ENCODE assay signal across 18 mouse cellular contexts in genomic region chr6:137101886-137102661, GRCm38 (mm10).
DNase-seq lines count a peak whose midpoint lies in the region; ATAC-seq and TF ChIP-seq lines count a peak whose summit lies in the region.
"Had no signal": no experiment of that assay in that cellular context is flagged by ENCODE, and none has a peak within 500 bp of the region (broad histone marks: within the 10 kb centered on the region; RNA-seq: fewer than 3 reads in every experiment).

No protein-coding gene starts in this region.

- no peak for TF ChIP-seq POLR2A in CH12.LX (IDR thresholded peaks at IDR 0.05; ENCODE audit: low read depth, low read length)

- no peak for ATAC-seq in forebrain, embryonic 14.5 days
- no peak for ATAC-seq in forebrain, embryonic 11.5 days (replicated peaks; ENCODE audit: low FRiP score)
- peak; percentile 43; the same call in 1 of the 2 replicates for ATAC-seq in intestine, embryonic 16.5 days

- no peaks in the 10 kb centered on the region for H3K4me1 ChIP-seq in forebrain, embryonic 14.5 days (ENCODE audit: control insufficient read depth, insufficient read depth, low read length)
- no peaks in the 10 kb centered on the region for H3K4me1 ChIP-seq in forebrain, embryonic 11.5 days (replicated peaks; ENCODE audit: control insufficient read depth, insufficient read depth, low read length)
- H3K4me1 ChIP-seq in CH12.LX (ENCODE audit: control insufficient read depth in 1 of 2, insufficient read depth in 2 of 2), result peaks cover 0 to 3% of the 10 kb centered on the region in 2 experiments; a peak in 2 of 4 replicates
- peaks cover 18% of the 10 kb centered on the region for H3K4me1 ChIP-seq in intestine, embryonic 16.5 days (ENCODE audit: control insufficient read depth, insufficient read depth, low read length)
- H3K4me1 ChIP-seq: hindbrain, embryonic 13.5 days; liver, embryonic 15.5 days had no signal

- no peak for TF ChIP-seq CTCF in CH12.LX (conservative IDR thresholded peaks at IDR 0.05 in 1 of 2, IDR thresholded peaks at IDR 0.05 in 1 of 2; ENCODE audit: low read depth in 2 of 2, low read length in 2 of 2)

- TF ChIP-seq RAD21 in CH12.LX (IDR thresholded peaks at IDR 0.05; ENCODE audit: low read depth, low read length), result no peak

- H3K4me3 ChIP-seq in forebrain, embryonic 14.5 days (ENCODE audit: low read depth, low read length), result no peak overlapping the region
- H3K4me3 ChIP-seq in forebrain, embryonic 11.5 days (ENCODE audit: low read depth, low read length), result no peak overlapping the region
- no peak overlapping the region for H3K4me3 ChIP-seq in CH12.LX (replicated peaks in 1 of 3; ENCODE audit: low read depth in 2 of 3, low read length in 2 of 3, poor library complexity in 1 of 3)
- no peak overlapping the region for H3K4me3 ChIP-seq in intestine, embryonic 16.5 days (ENCODE audit: low read length)
- H3K4me3 ChIP-seq: hindbrain, embryonic 13.5 days; limb, embryonic 12.5 days; liver, embryonic 15.5 days had no signal

- in situ Hi-C loops in CH12.LX (cut with MboI; ENCODE audit: low pct_ligation_motif_present, low pct_unique_long_range_greater_than_20kb, low sequenced_read_pairs), result no loop called here

- DNase-seq in forebrain, embryonic 14.5 days (ENCODE audit: low spot score), result peak; percentile 43
- no peak for DNase-seq in forebrain, embryonic 11.5 days (ENCODE audit: low spot score)
- DNase-seq in layer of hippocampus, postnatal 10 days (ENCODE audit: low spot score in 2 of 2), result peak; percentile 27 to 36
- no peak for DNase-seq in layer of hippocampus, adult 9-11 months
- no peak for DNase-seq in CH12.LX (ENCODE audit: extremely low read depth)
- no peak for DNase-seq in urinary bladder, postnatal 4 days (ENCODE audit: low spot score in 2 of 2)
- DNase-seq in right cerebral cortex, adult 2 months (ENCODE audit: low spot score in 2 of 2), result no peak
- DNase-seq: adrenal gland, adult 8-10 months; cerebellum, adult 2 months; gastrocnemius, postnatal 25 days; heart, postnatal 10 days; kidney, adult 9 months; kidney, postnatal 4 days; midbrain, embryonic 14.5 days had no signal

- no peak overlapping the region for H3K9ac ChIP-seq in forebrain, embryonic 14.5 days (ENCODE audit: low read length)
- H3K9ac ChIP-seq in forebrain, embryonic 11.5 days (ENCODE audit: low read length), result no peak overlapping the region
- H3K9ac ChIP-seq in CH12.LX (ENCODE audit: insufficient read depth, low read depth), result no peak overlapping the region
- H3K9ac ChIP-seq in intestine, embryonic 16.5 days (ENCODE audit: low read depth, low read length), result no peak overlapping the region
- H3K9ac ChIP-seq: hindbrain, embryonic 13.5 days; limb, embryonic 12.5 days; liver, embryonic 15.5 days had no signal

- H3K79me2 ChIP-seq in CH12.LX (replicated peaks; ENCODE audit: control insufficient read depth, extremely low read depth, insufficient read depth, poor library complexity, severe bottlenecking), result no peaks in the 10 kb centered on the region

- H3K27me3 ChIP-seq in forebrain, embryonic 14.5 days (replicated peaks; ENCODE audit: control insufficient read depth, insufficient read depth, low read length), result no peaks in the 10 kb centered on the region
- no peaks in the 10 kb centered on the region for H3K27me3 ChIP-seq in forebrain, embryonic 11.5 days (ENCODE audit: control insufficient read depth, insufficient read depth, low read length)
- H3K27me3 ChIP-seq in CH12.LX (replicated peaks), result no peaks in the 10 kb centered on the region
- H3K27me3 ChIP-seq in intestine, embryonic 16.5 days (replicated peaks; ENCODE audit: control insufficient read depth, insufficient read depth, low read length), result no peaks in the 10 kb centered on the region
- H3K27me3 ChIP-seq: hindbrain, embryonic 13.5 days; limb, embryonic 12.5 days; liver, embryonic 15.5 days had no signal

- H3K27ac ChIP-seq in forebrain, embryonic 14.5 days (ENCODE audit: low read depth, low read length), result no peak overlapping the region
- no peak overlapping the region for H3K27ac ChIP-seq in forebrain, embryonic 11.5 days (ENCODE audit: low read depth, low read length)
- H3K27ac ChIP-seq in CH12.LX (ENCODE audit: insufficient read depth, low read depth), result no peak overlapping the region
- H3K27ac ChIP-seq in intestine, embryonic 16.5 days (ENCODE audit: low read length), result peak overlapping the region; percentile 52
- H3K27ac ChIP-seq: hindbrain, embryonic 13.5 days; limb, embryonic 12.5 days; liver, embryonic 15.5 days had no signal

- dilution Hi-C loops in CH12.LX (cut with MboI; ENCODE audit: extremely low pct_ligation_motif_present, extremely low pct_unique_long_range_greater_than_20kb, low sequenced_read_pairs), result no loop called here

- no peak overlapping the region for H3K4me2 ChIP-seq in forebrain, embryonic 14.5 days (ENCODE audit: low read length)
- H3K4me2 ChIP-seq in forebrain, embryonic 11.5 days (ENCODE audit: low read depth, low read length, severe bottlenecking), result no peak overlapping the region
- peak overlapping the region; percentile 22; the same call in 1 of the 2 replicates for H3K4me2 ChIP-seq in CH12.LX (ENCODE audit: insufficient read depth, low read depth, poor library complexity, severe bottlenecking)
- no peak overlapping the region for H3K4me2 ChIP-seq in intestine, embryonic 16.5 days (ENCODE audit: low read depth, low read length)
- H3K4me2 ChIP-seq: hindbrain, embryonic 13.5 days; limb, embryonic 12.5 days; liver, embryonic 15.5 days had no signal

- no peak for TF ChIP-seq EP300 in CH12.LX (IDR thresholded peaks at IDR 0.05; ENCODE audit: low read length)

- no peaks in the 10 kb centered on the region for H3K9me3 ChIP-seq in forebrain, embryonic 14.5 days (replicated peaks; ENCODE audit: control insufficient read depth, low read length)
- H3K9me3 ChIP-seq in forebrain, embryonic 11.5 days (ENCODE audit: control insufficient read depth, low read length), result no peaks in the 10 kb centered on the region
- H3K9me3 ChIP-seq in CH12.LX (replicated peaks; ENCODE audit: low read length), result no peaks in the 10 kb centered on the region
- no peaks in the 10 kb centered on the region for H3K9me3 ChIP-seq in intestine, embryonic 16.5 days (ENCODE audit: control insufficient read depth, low read length)
- H3K9me3 ChIP-seq: hindbrain, embryonic 13.5 days; limb, embryonic 12.5 days; liver, embryonic 15.5 days had no signal

- H3K36me3 ChIP-seq in forebrain, embryonic 14.5 days (ENCODE audit: control insufficient read depth, insufficient read depth, low read length), result no peaks in the 10 kb centered on the region
- H3K36me3 ChIP-seq in forebrain, embryonic 11.5 days (ENCODE audit: control insufficient read depth, insufficient read depth, low read length), result no peaks in the 10 kb centered on the region
- H3K36me3 ChIP-seq in CH12.LX (replicated peaks in 1 of 2; ENCODE audit: control insufficient read depth in 1 of 2, insufficient read depth in 1 of 2, low read length in 1 of 2), result no peaks in the 10 kb centered on the region
- H3K36me3 ChIP-seq in intestine, embryonic 16.5 days (ENCODE audit: control insufficient read depth, insufficient read depth, low read length), result no peaks in the 10 kb centered on the region
- H3K36me3 ChIP-seq: hindbrain, embryonic 13.5 days; limb, embryonic 12.5 days; liver, embryonic 15.5 days had no signal

- 70% methylated on average over 7 of the region's 7 CpGs for WGBS in forebrain, embryonic 14.5 days
- 86% methylated on average over 7 of the region's 7 CpGs for WGBS in forebrain, embryonic 11.5 days
- 60% methylated on average over 7 of the region's 7 CpGs for WGBS in intestine, embryonic 16.5 days

TF ChIP-seq in CH12.LX, 34 proteins besides CTCF, POLR2A, EP300 and RAD21:
- no peak for TF ChIP-seq MYC (IDR thresholded peaks at IDR 0.05; ENCODE audit: low read depth, low read length)
- no peak for TF ChIP-seq ZMIZ1 (IDR thresholded peaks at IDR 0.05; ENCODE audit: low read depth, low read length)
- no peak for TF ChIP-seq SMC3 (IDR thresholded peaks at IDR 0.05; ENCODE audit: low read depth, low read length)
- TF ChIP-seq BHLHE40 (IDR thresholded peaks at IDR 0.05; ENCODE audit: low read depth, low read length), result no peak
- no peak for TF ChIP-seq MAX (IDR thresholded peaks at IDR 0.05; ENCODE audit: low read length)
- no peak for TF ChIP-seq ZNF384 (IDR thresholded peaks at IDR 0.05; ENCODE audit: low read depth, low read length)
- TF ChIP-seq NELFE (IDR thresholded peaks at IDR 0.05; ENCODE audit: low read depth, low read length), result no peak
- TF ChIP-seq UBTF (IDR thresholded peaks at IDR 0.05; ENCODE audit: low read depth, low read length), result no peak
- TF ChIP-seq ELF1 (IDR thresholded peaks at IDR 0.05; ENCODE audit: low read depth, low read length), result no peak
- no peak for TF ChIP-seq GABPA (IDR thresholded peaks at IDR 0.05; ENCODE audit: insufficient replicate concordance, low read depth, low read length)
- no peak for TF ChIP-seq CHD1 (IDR thresholded peaks at IDR 0.05; ENCODE audit: low read depth, low read length)
- no peak for TF ChIP-seq USF2 (conservative IDR thresholded peaks at IDR 0.05; ENCODE audit: low read depth, low read length)
- TF ChIP-seq JUN (IDR thresholded peaks at IDR 0.05; ENCODE audit: insufficient read depth, low read depth, low read length), result no peak

Comparison
In these comparisons a context has a peak if more than half of its experiments do, and no peak if none do; other contexts are left out.
1. DNase-seq: peak in forebrain, embryonic 14.5 days (single experiment) and layer of hippocampus, postnatal 10 days (2 of 2); none in forebrain, embryonic 11.5 days (single experiment), layer of hippocampus, adult 9-11 months (single experiment), CH12.LX (single experiment), urinary bladder, postnatal 4 days (0 of 2) and right cerebral cortex, adult 2 months (0 of 2).